Mouse (Mus musculus) liver, postnatal 0 days (tissue): ENCODE results near the gene Socs4.

Source experiments
- CTCF ChIP-seq: sonication (generic); IDR thresholded peaks from 2 replicates; pipeline ENCODE4 v1.5.1; 2016; ENCODE audit warnings: antibody characterized with exemption, low read depth
- EP300 ChIP-seq: IDR thresholded peaks from 2 replicates; pipeline ENCODE4 v1.6.1; 2016; ENCODE audit warnings: antibody characterized with exemption, low read depth, mild to moderate bottlenecking

- TF ChIP-seq CTCF (no peak), EP300 (no peak)
These were observed 19.5 kb downstream of the Socs4 start for GRCm38 (mm10) chr14:47296232-47296631.
